Mouse (Mus musculus): ENCODE measurements around the gene Vbp1. TPM values are rescaled to one million over a fixed set of nuclear protein-coding genes. Genes with fewer than 3 reads are reported as not detected.
A peak's percentile ranks its signal among the peaks of the same experiment; 100 is the strongest.

Gene Vbp1
- 171 and 173 TPM in 2 replicates for polyA plus RNA-seq (2015; fragmentation: Nextera tagmentation; extraction: Ambion mirVana)

GRCm38 (mm10) chrX:75514179-75514972 lies at the start of gene Vbp1:
Gene Vbp1 (plus strand): TSS chrX:75514299.
- peak; percentile 90 for DNase-seq (ENCODE audit: low spot score)

- DNase-seq (ENCODE audit: low spot score): peak; percentile 4
Observed at GRCm38 (mm10) chrX:75475182-75475644, 38.9 kb upstream of the Vbp1 start.

GRCm38 (mm10) chrX:75489886-75490285 lies 24.2 kb upstream of the Vbp1 start:
- no peak for DNase-seq (ENCODE audit: low spot score)

- DNase-seq (ENCODE audit: low spot score): no peak
Observed at GRCm38 (mm10) chrX:75513787-75514178, 316 bp upstream of the Vbp1 start.

- no peak for DNase-seq (ENCODE audit: low spot score)
Observed at GRCm38 (mm10) chrX:75577582-75578324, 63.7 kb downstream of the Vbp1 start, which contains the start of gene Rab39b. Gene Rab39b (minus strand): TSS chrX:75578231.

- no peak for DNase-seq (ENCODE audit: low spot score)
Observed at GRCm38 (mm10) chrX:75578539-75578938, 64.4 kb downstream of the Vbp1 start.

Other genes starting within 250 kb of the Vbp1 start
- 75.4 and 83.2 TPM in 2 replicates for gene Fundc2, start 131.9 kb upstream of the Vbp1 start, polyA plus RNA-seq (2015; fragmentation: Nextera tagmentation; extraction: Ambion mirVana)
- 1.8 TPM in 2 replicates for gene F8, start 131.7 kb upstream of the Vbp1 start, polyA plus RNA-seq (2015; fragmentation: Nextera tagmentation; extraction: Ambion mirVana)
- 33.1 and 36.2 TPM in 2 replicates for gene Cmc4, start 97.7 kb upstream of the Vbp1 start, polyA plus RNA-seq (2015; fragmentation: Nextera tagmentation; extraction: Ambion mirVana)
- gene Mtcp1, start 97.7 kb upstream of the Vbp1 start, polyA plus RNA-seq (2015; fragmentation: Nextera tagmentation; extraction: Ambion mirVana): 8.8 and 10.1 TPM in 2 replicates
- gene Brcc3, start 97.7 kb upstream of the Vbp1 start, polyA plus RNA-seq (2015; fragmentation: Nextera tagmentation; extraction: Ambion mirVana): 59.7 and 71.5 TPM in 2 replicates
- gene Rab39b, start 63.9 kb downstream of the Vbp1 start, polyA plus RNA-seq (2015; fragmentation: Nextera tagmentation; extraction: Ambion mirVana): 0.16 and 0.42 TPM in 2 replicates